Mouse (Mus musculus) granulocyte monocyte progenitor cell, adult 5-6 weeks (primary cell): ENCODE measurements around the gene Cntnap2. TPM values are rescaled to one million over a fixed set of nuclear protein-coding genes. Genes with fewer than 3 reads are reported as not detected.
"Not testable (repeated sequence)": the region's sequence is repeated elsewhere in the genome, so short reads cannot be mapped to it uniquely, and the experiment has no call there.

Source experiments
- ATAC-seq: replicated peaks from 2 replicates; pipeline ENCODE4 v1.8.0; 2016; ENCODE audit warnings: mild to moderate bottlenecking, moderate TSS enrichment, inconsistent platforms; ENCODE audit not compliant: poor library complexity, severe bottlenecking
- total RNA-seq, 2 experiments: library from RNA; stranded (forward) in 1 of 2; stranded (reverse) in 1 of 2; fragments of 200-712, 200-1000 nt in 1 of 2; fragments of >200 nt in 1 of 2; fragmentation: Nextera tagmentation in 1 of 2; gene quantifications; 2 replicates each; pipeline ENCODE4 v1.2.3; 2014 to 2017

Cntnap2 gene
- total RNA-seq, 2 experiments from 2014 or later, result not detected

GRCm38 (mm10) chr6:46537586-46537985, 1478.4 kb downstream of the Cntnap2 start:
- ATAC-seq, result not testable (repeated sequence)

GRCm38 (mm10) chr6:46563470-46563869, 1504.3 kb downstream of the Cntnap2 start:
- no peak for ATAC-seq

GRCm38 (mm10) chr6:46575055-46575454, 1515.9 kb downstream of the Cntnap2 start:
- no peak for ATAC-seq

- no peak for ATAC-seq
Measured at GRCm38 (mm10) chr6:46612365-46612764, 1553.2 kb downstream of the Cntnap2 start.

- ATAC-seq, result no peak
Measured at GRCm38 (mm10) chr6:46612872-46613271, 1553.7 kb downstream of the Cntnap2 start.

- no peak for ATAC-seq
Measured at GRCm38 (mm10) chr6:46669018-46669417, 1609.9 kb downstream of the Cntnap2 start.

- ATAC-seq, result no peak
Measured at GRCm38 (mm10) chr6:46675081-46675480, 1615.9 kb downstream of the Cntnap2 start.

- ATAC-seq, result no peak
Measured at GRCm38 (mm10) chr6:46675621-46676020, 1616.5 kb downstream of the Cntnap2 start.

GRCm38 (mm10) chr6:46696187-46696586, 1637.0 kb downstream of the Cntnap2 start:
- no peak for ATAC-seq

GRCm38 (mm10) chr6:46699343-46699742, 1640.2 kb downstream of the Cntnap2 start:
- no peak for ATAC-seq

GRCm38 (mm10) chr6:46704293-46705170, 1645.4 kb downstream of the Cntnap2 start:
- ATAC-seq, result no peak

- no peak for ATAC-seq
Measured at GRCm38 (mm10) chr6:46705926-46706325, 1646.8 kb downstream of the Cntnap2 start.

GRCm38 (mm10) chr6:46716576-46716975, 1657.4 kb downstream of the Cntnap2 start:
- no peak for ATAC-seq

- no peak for ATAC-seq
Measured at GRCm38 (mm10) chr6:46733794-46734193, 1674.6 kb downstream of the Cntnap2 start.

- ATAC-seq, result no peak
Measured at GRCm38 (mm10) chr6:46748448-46748847, 1689.3 kb downstream of the Cntnap2 start.

- no peak for ATAC-seq
Measured at GRCm38 (mm10) chr6:46763481-46763880, 1704.3 kb downstream of the Cntnap2 start.

GRCm38 (mm10) chr6:46774529-46774928, 1715.4 kb downstream of the Cntnap2 start:
- no peak for ATAC-seq

GRCm38 (mm10) chr6:46802264-46803110, 1743.3 kb downstream of the Cntnap2 start:
- no peak for ATAC-seq

- no peak for ATAC-seq
Measured at GRCm38 (mm10) chr6:46856635-46857034, 1797.5 kb downstream of the Cntnap2 start.

- ATAC-seq, result no peak
Measured at GRCm38 (mm10) chr6:46861076-46861475, 1801.9 kb downstream of the Cntnap2 start.

GRCm38 (mm10) chr6:46866317-46866716, 1807.2 kb downstream of the Cntnap2 start:
- ATAC-seq, result no peak
